Mouse (Mus musculus) cortical plate, adult 2 months (tissue): ENCODE measurements around the gene Txnrd2. TPM values are rescaled to one million over a fixed set of nuclear protein-coding genes. Genes with fewer than 3 reads are reported as not detected.

ENCODE experiments used
- H3K27ac ChIP-seq: fragments of 200-500 bp; 2 replicates; pipeline ENCODE4 v1.5.1; 2012; ENCODE audit warnings: low read length, control low read depth, inconsistent platforms; ENCODE audit not compliant: insufficient read depth
- H3K4me1 ChIP-seq: fragments of 200-500 bp; 2 replicates; pipeline ENCODE4 v1.6.1; 2011; ENCODE audit warnings: low read length; ENCODE audit not compliant: control insufficient read depth, insufficient read depth
- H3K4me3 ChIP-seq: fragments of 200-500 bp; 2 replicates; pipeline ENCODE4 v1.5.1; 2011; ENCODE audit warnings: mild to moderate bottlenecking, low read length, control low read depth; ENCODE audit not compliant: insufficient read depth
- CTCF ChIP-seq: fragments of 200-500 bp; IDR thresholded peaks from 2 replicates; pipeline ENCODE4 v1.5.1; 2011; ENCODE audit warnings: mild to moderate bottlenecking, control low read depth, low read length; ENCODE audit not compliant: insufficient read depth; ENCODE audit errors: extremely low read depth
- POLR2A ChIP-seq: fragments of 200-500 bp; IDR thresholded peaks from 2 replicates; pipeline ENCODE4 v1.6.1; 2011; ENCODE audit warnings: mild to moderate bottlenecking, low read length, control low read depth; ENCODE audit not compliant: insufficient read depth; ENCODE audit errors: extremely low read depth
- polyA plus RNA-seq: library from polyadenylated mRNA; depleted of rRNA; stranded (reverse); fragments of >200 nt; gene quantifications from 2 replicates; pipeline ENCODE4 v1.2.3, GENCODE M21; 2012

Gene Txnrd2
- polyA plus RNA-seq, 1 experiment, result 22.4 TPM

GRCm38 (mm10) chr16:18423203-18423914, 2.8 kb upstream of the Txnrd2 start:
- no peak overlapping the region for H3K27ac ChIP-seq
- H3K4me3 ChIP-seq, result no peak overlapping the region
- peaks cover 5% of the 10 kb centered on the region for H3K4me1 ChIP-seq
- TF ChIP-seq POLR2A (no peak), CTCF (no peak)

DNA sequence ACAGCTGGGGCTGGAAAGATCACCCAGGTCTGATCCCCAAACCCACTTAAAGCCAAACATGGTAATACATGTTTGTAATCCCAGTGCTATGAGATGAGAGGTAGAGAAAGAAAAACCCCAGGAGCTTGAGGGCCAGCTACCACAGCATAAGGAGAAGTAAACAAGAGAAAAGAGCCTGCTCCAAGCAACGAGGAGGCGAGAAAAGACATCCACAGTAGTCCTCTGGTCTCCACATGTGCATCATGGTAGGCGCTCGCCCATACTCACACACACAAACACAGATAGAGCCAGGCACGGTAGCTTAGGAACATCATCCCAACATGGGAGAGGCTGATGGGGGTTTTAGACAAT, 2.3 kb upstream of the Txnrd2 start:
- TF ChIP-seq POLR2A, result no peak
- Histone ChIP-seq H3K4me3 (no peak overlapping the region; the same call in 1 of the 2 replicates), H3K27ac (no peak overlapping the region), H3K4me1 (peaks cover 5% of the 10 kb centered on the region)

DNA sequence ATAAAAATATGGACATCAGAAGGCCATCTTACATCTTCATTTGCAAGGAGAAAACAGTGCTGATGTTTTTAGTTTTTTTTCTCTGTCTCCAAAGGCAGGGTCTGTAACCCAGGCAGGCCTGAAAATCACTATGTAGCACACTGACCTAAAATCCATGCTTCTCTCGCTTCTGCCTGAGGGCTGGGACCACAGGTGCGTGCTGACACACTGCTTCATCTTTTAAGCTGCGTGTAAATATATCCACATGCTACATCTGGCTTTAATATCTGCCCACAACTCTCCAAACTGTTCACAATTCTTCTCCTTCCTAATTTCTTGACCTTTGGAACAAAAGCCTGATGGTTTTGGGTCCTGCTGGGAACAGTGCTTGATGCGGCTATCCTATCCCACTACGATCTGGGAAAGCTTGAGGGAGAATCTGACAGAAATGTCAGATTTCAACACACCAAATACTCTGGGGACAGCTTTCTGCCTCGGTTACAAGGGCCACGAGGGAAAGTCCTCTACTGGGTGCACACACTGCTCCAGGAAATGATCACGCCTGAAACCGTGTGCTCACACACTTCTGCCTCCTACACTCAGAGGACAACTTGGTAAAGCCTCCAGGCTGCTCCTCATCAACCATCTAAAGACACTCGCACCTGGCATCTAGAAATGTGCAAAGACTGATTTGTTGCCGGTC, 1.7 kb upstream of the Txnrd2 start:
- TF ChIP-seq POLR2A, result no peak
- TF ChIP-seq CTCF, result no peak
- H3K4me3 ChIP-seq, result peak overlapping the region; percentile 96; the same call in 1 of the 2 replicates
- H3K4me1 ChIP-seq, result peaks cover 5% of the 10 kb centered on the region
- H3K27ac ChIP-seq, result no peak overlapping the region

DNA sequence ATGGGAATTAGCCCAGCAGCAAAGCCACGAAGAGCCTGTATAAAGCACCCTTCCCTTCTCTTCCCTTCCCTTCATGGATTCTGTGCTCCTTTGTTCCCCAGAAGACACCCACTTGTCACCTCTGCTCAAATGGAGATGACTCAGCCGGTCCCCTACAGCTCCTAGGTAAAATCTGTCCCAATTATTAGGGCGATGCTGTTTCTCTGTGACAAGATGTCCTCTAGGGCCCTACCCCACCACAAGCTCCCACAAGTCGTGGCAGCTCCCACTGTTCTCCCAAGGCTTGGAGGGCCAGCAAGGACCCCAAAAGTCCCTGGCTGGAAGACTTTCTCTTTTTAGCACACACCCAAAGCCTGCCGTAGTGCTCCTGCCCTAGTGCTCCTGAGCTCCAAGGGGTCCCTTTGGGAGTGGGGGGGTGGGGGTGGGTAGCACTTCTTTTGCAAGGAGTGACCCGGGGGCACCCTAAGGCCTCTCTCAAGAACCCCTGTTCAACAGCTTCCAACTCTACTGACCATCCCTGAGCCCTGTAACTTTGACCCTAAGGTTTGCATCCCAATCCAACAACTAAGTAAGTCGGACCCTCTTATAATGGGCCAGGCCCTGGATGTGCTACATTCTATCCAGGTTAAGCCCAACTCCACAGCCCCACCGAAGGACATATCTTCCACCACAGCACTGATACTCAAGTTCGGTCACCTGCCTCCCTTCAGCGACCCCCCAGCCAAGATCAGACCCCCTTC, 539 bp upstream of the Txnrd2 start:
- H3K27ac ChIP-seq, result peak overlapping the region; percentile 90
- TF ChIP-seq POLR2A, result no peak
- TF ChIP-seq CTCF, result no peak
- H3K4me3 ChIP-seq, result peak overlapping the region; percentile 96
- peaks cover 5% of the 10 kb centered on the region for H3K4me1 ChIP-seq

DNA sequence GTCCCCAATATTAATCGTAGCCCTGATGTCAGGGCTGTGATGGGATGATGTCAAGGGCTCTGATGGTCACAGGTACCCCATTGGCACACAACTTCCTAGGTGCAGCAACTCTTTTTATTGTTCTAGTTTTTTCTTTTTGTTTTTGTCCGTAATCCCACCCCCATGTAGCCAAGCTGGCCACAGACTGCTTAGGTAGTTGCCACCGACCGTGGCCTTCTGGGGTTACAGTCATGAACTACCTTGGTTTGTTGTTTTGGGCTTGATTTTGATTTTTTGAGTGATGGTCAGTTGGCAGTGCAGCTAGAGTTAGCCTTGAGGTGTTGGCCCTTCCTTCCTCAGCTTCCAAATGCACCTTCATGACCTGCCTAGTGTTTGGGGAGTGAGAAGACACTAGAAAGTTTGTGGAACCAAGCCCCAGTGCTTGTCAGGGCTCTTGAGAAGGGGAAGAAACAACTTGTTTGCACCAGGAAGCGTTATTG, 657 bp downstream of the Txnrd2 start, which contains the start of gene Comt:
Gene Comt, minus strand, starts transcription at position 51 of the 479 bp plus-strand sequence.
- Histone ChIP-seq H3K4me3 (peak within 1 kb of the TSS; percentile 96), H3K27ac (peak within 1 kb of the TSS; percentile 90), H3K4me1 (peaks cover 5% of the 10 kb centered on the region)
- no peak for TF ChIP-seq POLR2A
- no peak for TF ChIP-seq CTCF

GRCm38 (mm10) chr16:18428011-18428515, 1.9 kb downstream of the Txnrd2 start:
- Histone ChIP-seq H3K27ac (no peak overlapping the region), H3K4me3 (no peak overlapping the region), H3K4me1 (peaks cover 5% of the 10 kb centered on the region)
- no peak for TF ChIP-seq CTCF
- TF ChIP-seq POLR2A, result no peak

DNA sequence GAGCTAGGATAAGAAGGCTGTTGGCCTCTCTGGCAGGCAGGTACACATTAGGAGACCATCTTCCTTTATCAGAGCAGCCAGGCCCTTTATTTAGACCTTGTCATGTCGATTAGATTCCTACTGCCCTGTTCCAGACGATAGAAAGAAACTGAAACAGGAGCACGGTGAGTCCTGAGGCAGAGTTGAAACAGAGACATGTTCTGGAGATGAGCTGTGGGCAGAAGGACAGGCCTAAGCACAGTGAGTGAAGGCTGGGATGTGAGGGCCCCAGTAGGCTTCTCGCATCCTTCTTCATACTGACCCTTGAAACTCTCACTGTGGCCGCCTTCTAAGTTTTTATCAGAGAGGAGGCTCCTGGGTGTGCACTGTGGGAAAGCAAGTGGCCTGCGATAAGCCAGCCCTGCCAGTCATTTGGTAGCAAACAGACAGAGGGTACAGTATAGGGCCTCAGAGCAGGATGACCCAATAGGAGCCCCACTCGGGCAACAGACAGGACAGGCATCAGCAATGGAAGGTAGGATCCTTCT, 2.4 kb downstream of the Txnrd2 start:
- Histone ChIP-seq H3K4me3 (no peak overlapping the region), H3K27ac (no peak overlapping the region), H3K4me1 (peaks cover 5% of the 10 kb centered on the region)
- TF ChIP-seq POLR2A, result no peak
- no peak for TF ChIP-seq CTCF

DNA sequence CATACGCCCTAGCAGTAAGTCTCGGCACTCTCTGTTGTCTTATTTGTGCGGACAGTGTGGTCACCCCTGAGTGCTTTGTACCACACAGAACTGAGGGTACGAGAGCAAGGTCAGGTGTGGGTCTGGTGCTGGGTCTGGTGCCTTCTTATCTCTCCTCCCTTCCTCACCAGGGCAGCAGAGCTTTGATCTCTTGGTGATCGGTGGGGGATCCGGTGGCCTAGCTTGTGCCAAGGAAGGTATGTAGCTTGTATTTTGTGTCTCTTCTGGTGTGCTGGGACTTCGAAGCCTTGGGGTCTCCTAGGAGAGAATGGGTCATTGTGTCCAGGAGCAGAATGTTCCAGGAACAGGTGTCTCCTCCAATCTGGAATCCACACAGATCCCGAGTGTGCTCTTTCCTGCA, 3.5 kb downstream of the Txnrd2 start:
- TF ChIP-seq CTCF, result no peak
- TF ChIP-seq POLR2A, result no peak
- Histone ChIP-seq H3K4me3 (no peak overlapping the region), H3K27ac (no peak overlapping the region), H3K4me1 (peaks cover 4% of the 10 kb centered on the region)

DNA sequence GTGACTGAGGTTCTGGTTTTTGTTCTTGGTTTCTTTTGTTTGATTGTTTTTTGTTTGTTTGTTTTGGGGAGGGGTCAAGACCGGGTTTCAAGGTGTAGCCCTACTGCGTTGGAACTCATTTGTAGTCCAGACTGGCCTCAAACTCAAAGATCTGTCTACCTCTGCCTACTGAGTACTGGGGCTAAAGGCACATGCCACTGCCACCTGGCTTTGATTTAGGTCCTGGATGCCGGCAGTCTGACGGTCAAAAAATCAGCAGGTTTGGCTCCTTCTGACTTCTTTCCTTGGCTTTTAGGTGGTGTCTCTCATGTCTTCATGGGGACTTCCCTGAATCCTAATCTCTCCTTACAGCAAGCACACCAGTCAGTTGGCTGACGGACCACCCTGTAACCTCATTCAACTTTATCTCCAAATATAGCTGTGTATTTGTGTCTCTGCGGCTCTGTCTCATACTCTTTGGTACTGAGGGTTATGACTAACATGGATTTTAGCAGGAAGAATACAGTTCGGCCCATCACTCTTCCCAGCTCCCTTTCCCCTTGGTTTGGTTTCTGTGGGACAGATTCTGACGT, 4.5 kb downstream of the Txnrd2 start:
- Histone ChIP-seq H3K4me1 (peaks cover 4% of the 10 kb centered on the region), H3K4me3 (no peak overlapping the region), H3K27ac (no peak overlapping the region)
- TF ChIP-seq CTCF (no peak), POLR2A (no peak)
